Mouse (Mus musculus) 416B (cell line): ENCODE data around the gene Rps18.
"Not testable (repeated sequence)": the region's sequence is repeated elsewhere in the genome, so short reads cannot be mapped to it uniquely, and the experiment has no call there.

Experiments
- DNase-seq: peaks from one replicate; pipeline ENCODE4 v3.0.0; 2011; ENCODE audit warnings: low read depth

The Rps18 gene

GRCm38 (mm10) chr17:33968489-33968888 lies 12.7 kb upstream of the Rps18 start:
- peak; percentile 83 for DNase-seq

GRCm38 (mm10) chr17:33965846-33966550 lies 10.2 kb upstream of the Rps18 start:
- no peak for DNase-seq

GRCm38 (mm10) chr17:33965082-33965845 lies 9.5 kb upstream of the Rps18 start:
- no peak for DNase-seq

- no peak for DNase-seq
Measured at GRCm38 (mm10) chr17:33962876-33963275, 7.1 kb upstream of the Rps18 start.

GRCm38 (mm10) chr17:33959948-33960347 lies 4.1 kb upstream of the Rps18 start:
- no peak for DNase-seq

GRCm38 (mm10) chr17:33959135-33959534 lies 3.3 kb upstream of the Rps18 start:
- no peak for DNase-seq

- DNase-seq: no peak
Measured at GRCm38 (mm10) chr17:33958451-33958850, 2.6 kb upstream of the Rps18 start.

- DNase-seq: no peak
Measured at GRCm38 (mm10) chr17:33957493-33957892, 1.7 kb upstream of the Rps18 start.

- DNase-seq: no peak
Measured at GRCm38 (mm10) chr17:33956336-33956735, 535 bp upstream of the Rps18 start.

- no peak for DNase-seq
Measured at GRCm38 (mm10) chr17:33954646-33955554, 901 bp downstream of the Rps18 start.

- no peak for DNase-seq
Measured at GRCm38 (mm10) chr17:33953961-33954565, 1.7 kb downstream of the Rps18 start.

GRCm38 (mm10) chr17:33953310-33953709 lies 2.5 kb downstream of the Rps18 start:
- DNase-seq: no peak

GRCm38 (mm10) chr17:33952879-33953278 lies 2.9 kb downstream of the Rps18 start:
- no peak for DNase-seq

- not testable (repeated sequence) for DNase-seq
Measured at GRCm38 (mm10) chr17:33952015-33952414, 3.8 kb downstream of the Rps18 start.

GRCm38 (mm10) chr17:33951021-33951946 lies 4.5 kb downstream of the Rps18 start, which contains the start of gene B3galt4:
B3galt4 (minus strand) TSS chr17:33951488.
- peak; percentile 50 for DNase-seq

- no peak for DNase-seq
Measured at GRCm38 (mm10) chr17:33950131-33950625, 5.6 kb downstream of the Rps18 start.

- DNase-seq: no peak
Measured at GRCm38 (mm10) chr17:33948905-33949537, 6.8 kb downstream of the Rps18 start.

- DNase-seq: no peak
Measured at GRCm38 (mm10) chr17:33948090-33948904, 7.5 kb downstream of the Rps18 start.

GRCm38 (mm10) chr17:33947430-33948089 lies 8.2 kb downstream of the Rps18 start:
- peak; percentile 71 for DNase-seq
